Mouse (Mus musculus) kidney, postnatal 25 days (tissue): ENCODE results near the gene Tbx21.

Experiments used
- DNase-seq, 2 experiments: peaks; one replicate each; pipeline ENCODE4 v3.0.0; 2021; ENCODE audit warnings: mixed read lengths in 2 of 2

Gene Tbx21

GRCm38 (mm10) chr11:97131683-97132082, 16.6 kb upstream of the Tbx21 start:
- DNase-seq: no peak

- no peak for DNase-seq
Measured at GRCm38 (mm10) chr11:97130318-97130717, 15.2 kb upstream of the Tbx21 start.

GRCm38 (mm10) chr11:97128956-97129355, 13.8 kb upstream of the Tbx21 start:
- DNase-seq: no peak

DNA sequence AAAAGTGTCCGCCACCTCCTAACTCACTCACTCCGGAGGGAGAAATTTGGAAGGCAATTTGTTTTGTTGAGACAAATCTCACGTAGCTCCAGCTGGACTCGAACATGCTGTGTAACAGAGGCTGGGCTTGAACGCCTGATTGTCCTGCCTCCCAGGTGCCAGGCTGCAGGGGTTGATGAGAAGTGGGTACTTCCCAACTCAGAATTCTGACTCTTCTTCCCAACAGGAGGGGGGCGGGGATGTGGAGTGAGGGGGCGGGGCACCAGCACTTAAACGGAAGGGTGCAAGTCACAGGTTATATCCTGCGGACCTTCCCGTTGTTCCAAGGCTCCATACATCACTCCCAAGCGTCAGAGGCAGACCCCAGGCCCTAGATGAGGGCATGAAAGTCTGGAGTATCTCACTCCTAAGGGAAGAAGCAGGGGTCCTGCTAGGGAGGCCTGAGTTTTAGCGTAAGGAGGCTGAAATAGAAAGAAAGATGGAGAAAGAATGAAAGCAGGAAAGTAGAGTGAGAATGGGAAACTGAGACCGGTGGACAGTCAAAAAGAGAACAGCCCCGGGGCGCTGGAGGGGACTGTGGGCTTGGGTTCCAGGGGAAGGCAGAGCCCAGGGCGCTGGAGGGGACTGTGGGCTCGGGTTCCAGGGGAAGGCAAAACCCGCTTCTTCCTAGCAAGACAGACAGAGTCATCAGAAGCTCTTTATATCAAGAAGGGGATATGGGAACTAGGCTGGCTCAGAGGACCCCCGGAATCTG, 12.5 kb upstream of the Tbx21 start:
- no peak for DNase-seq

- DNase-seq: peak; percentile 56 to 60
Measured at GRCm38 (mm10) chr11:97126645-97127468, 11.7 kb upstream of the Tbx21 start.

DNA sequence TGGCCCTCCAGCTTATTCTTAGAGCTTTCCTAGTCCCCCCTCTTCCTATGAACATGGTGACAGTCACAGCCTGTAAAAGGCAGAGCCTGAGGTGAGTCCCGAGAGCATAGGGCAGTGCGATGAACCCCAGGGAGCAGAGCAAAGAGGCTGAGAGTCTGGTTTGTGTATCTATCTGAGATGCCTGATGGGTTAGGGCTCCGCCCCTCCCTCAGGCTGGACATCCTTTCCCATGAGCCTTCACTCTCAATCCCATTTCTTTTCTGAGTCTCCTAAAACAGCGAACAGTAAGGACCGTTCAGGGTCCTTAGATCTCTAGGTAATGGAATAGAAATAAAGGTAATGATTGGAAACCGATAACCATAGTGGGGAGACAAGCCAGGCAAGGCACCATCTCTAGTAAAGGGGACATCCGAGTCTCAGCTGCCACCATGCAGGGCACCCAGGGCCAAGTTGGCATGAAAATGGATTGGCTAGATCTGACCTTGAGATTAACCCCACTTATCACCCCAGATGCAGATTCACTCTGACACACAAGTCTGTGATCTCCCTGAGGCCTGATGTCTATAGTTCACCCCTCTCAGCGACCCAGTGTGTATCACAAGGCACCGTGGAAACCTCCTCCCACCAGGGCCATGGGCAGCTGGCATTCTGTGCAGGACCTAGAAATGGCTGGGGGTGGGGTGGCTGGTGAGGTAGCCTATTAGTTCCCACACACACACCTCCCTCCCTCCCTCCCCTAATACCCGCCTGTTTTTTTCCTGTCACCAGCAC, 9.3 kb upstream of the Tbx21 start:
- peak in 1 of 2 experiments; percentile 20 for DNase-seq

- DNase-seq: peak in 1 of 2 experiments; percentile 22
Measured at GRCm38 (mm10) chr11:97123282-97123890, 8.3 kb upstream of the Tbx21 start.

DNA sequence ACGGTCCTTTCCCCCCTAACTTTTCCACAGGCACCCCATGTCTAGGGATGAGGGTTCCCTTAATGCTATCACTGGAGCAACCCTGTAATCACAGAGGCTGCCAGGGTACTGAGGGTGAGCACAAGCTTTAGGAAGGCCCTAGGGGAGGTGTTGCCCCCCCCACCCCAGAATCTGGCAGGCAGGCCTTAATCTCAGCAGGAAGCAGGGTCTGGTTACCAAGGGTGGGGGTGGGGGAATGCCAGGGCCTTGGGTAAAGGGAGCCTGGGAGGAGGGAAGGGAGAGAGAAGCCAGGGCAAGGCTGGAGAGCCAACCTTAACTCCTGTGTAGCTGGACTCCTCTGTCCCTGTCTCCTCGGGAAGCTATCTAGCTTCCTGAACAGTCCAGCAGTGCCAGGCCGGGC, 5.5 kb upstream of the Tbx21 start:
- no peak for DNase-seq

GRCm38 (mm10) chr11:97120221-97120620, 5.1 kb upstream of the Tbx21 start:
- DNase-seq: no peak

DNA sequence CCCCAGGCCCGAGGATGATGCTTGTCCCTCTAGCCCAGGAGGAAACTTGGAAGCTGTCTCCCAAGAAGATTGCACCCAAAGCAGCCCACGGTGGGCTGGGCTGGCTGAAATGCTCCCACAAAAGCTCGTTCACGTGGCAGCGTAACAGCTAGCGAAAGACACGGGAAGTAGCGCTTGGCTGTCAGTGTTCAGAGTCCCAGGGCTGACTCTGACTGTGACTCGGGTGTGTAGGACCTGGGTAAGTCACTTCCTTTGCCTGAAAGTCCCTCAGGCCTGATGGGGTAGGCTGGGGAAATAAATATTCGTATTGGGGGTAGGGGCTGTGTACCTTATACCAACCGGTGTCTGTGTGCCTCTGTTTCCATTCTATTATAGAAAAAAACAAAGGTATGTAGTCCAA, 666 bp upstream of the Tbx21 start:
- no peak for DNase-seq

- no peak for DNase-seq
Measured at GRCm38 (mm10) chr11:97112519-97113125, 2.5 kb downstream of the Tbx21 start.

GRCm38 (mm10) chr11:97108976-97109375, 6.2 kb downstream of the Tbx21 start:
- no peak for DNase-seq

GRCm38 (mm10) chr11:97104091-97104483, 11.0 kb downstream of the Tbx21 start:
- DNase-seq: no peak

DNA sequence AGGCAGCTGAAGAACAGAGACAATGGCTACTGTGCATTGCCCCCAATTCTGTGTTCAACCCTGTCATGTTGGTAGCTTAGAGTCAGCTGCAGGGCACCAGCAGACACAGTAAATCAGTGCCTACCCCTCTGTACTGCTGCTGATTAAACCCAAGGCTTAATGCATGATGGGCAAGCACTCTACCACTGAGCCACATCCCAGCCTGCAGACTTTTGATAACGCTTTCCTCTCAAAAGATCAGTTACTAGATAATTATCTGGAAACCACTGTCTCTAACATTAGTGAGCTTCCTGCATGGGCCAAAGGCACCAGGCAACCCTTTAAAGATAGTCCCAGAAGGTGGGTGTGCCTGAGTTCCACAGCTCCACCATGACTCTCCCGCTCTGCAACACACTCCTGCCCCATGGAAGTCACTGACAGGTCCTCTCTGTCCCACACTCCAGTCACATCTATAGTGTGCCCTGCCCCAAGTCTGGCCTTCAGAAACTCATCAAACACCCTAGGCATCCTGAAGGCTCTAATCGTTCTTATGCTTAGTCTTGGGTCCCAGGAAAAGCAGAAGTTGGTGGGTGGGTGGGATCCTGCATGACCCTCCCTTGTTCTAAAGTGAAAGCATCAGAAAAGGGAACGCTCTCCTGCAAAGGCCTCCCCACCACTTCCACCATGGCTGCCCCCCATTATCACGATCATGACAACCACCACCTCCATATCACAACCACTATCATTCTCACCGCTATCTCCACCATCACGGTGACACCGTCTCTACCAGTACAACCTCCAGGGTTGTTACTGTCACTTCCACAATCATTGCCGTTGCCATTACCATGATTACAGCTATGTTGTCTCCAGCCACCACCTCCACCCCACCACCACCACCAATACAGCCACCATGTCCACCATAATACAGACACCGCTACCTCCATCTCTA, 11.7 kb downstream of the Tbx21 start:
- no peak for DNase-seq

DNA sequence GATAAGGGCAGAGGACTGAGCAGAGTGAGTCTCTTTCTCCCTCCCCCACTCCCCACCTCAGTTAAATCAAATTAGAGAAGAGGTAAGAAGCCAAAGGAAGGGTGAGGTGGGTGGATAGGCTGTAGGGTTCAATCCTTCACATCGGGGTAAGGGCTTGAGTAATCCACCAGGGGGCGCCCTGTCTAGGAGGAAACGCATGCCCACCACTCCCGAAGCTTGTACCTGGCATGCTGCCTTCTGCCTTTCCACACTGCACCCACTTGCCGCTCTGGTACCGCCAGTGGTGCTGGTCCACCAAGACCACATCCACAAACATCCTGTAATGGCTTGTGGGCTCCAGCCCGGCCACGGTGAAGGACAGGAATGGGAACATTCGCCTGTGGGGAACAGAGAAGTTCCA, 13.4 kb downstream of the Tbx21 start:
- peak; percentile 72 to 75 for DNase-seq

GRCm38 (mm10) chr11:97098791-97099190, 16.3 kb downstream of the Tbx21 start:
- peak; percentile 48 to 82 for DNase-seq

DNA sequence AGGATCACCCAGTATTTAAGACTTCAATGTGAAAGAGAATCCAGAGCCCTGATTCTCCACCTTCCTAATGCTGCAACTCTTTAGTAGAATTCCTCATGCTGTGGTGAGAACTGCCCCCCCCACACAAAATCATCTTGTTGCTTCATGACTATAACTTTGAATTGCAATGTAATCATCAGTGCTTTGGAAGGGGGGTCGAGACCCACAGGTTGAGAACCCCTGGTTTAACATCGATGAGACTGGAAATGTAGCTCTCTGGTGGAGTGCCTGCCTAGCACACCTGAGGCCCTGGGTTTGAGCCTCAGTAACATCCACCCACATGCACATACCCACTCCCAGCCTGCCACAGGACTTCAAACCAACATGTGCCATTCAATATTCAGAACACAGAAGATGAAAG, 20.5 kb downstream of the Tbx21 start:
- DNase-seq: no peak

GRCm38 (mm10) chr11:97086365-97086764, 28.8 kb downstream of the Tbx21 start:
- no peak for DNase-seq

GRCm38 (mm10) chr11:97084821-97085505, 30.2 kb downstream of the Tbx21 start:
- no peak for DNase-seq

GRCm38 (mm10) chr11:97083401-97084140, 31.6 kb downstream of the Tbx21 start:
- no peak for DNase-seq
